Mouse (Mus musculus) G1E (cell line): ENCODE data around the gene AL607142.1.

Source experiments
- CTCF ChIP-seq: IDR thresholded peaks from 2 replicates; pipeline ENCODE4 v1.5.1; 2012; ENCODE audit warnings: low read depth, low read length, inconsistent platforms, mixed read lengths
- GATA1 ChIP-seq: IDR thresholded peaks from 2 replicates; pipeline ENCODE4 v1.6.1; 2012; ENCODE audit warnings: borderline replicate concordance, low read length, inconsistent platforms, mixed read lengths
- GATA2 ChIP-seq: IDR thresholded peaks from 2 replicates; pipeline ENCODE4 v1.6.1; 2012; ENCODE audit warnings: low read depth, low read length, inconsistent platforms, borderline replicate concordance
- POLR2AphosphoS5 ChIP-seq: IDR thresholded peaks from 2 replicates; pipeline ENCODE4 v1.6.1; 2012; ENCODE audit warnings: low read depth, low read length, inconsistent platforms; ENCODE audit not compliant: insufficient replicate concordance
- TAL1 ChIP-seq: conservative IDR thresholded peaks from 2 replicates; pipeline ENCODE4 v1.6.1; 2012; ENCODE audit warnings: low read depth, low read length, inconsistent platforms, mixed read lengths

DNA sequence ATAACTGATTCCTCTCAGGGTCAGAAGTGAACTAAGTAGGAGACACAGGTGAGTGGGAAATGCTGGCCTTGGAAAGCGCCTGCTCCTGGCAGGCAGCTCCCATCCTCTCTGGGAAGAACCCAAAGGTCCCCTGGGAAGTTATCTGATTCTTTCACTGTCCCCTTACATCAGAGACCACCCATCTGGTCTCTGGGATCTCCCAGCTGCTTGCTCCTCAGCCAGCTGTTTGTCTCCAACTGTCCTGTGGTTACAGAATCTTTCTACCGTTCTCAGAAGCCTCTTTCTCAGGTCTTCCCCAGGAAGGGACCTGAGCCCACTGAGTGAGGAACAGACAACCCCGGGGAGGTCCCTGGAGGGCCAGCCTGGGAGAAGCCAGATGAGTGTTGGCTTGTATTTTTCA lies 42.4 kb upstream of the AL607142.1 start:
- no peak for TF ChIP-seq CTCF
- TF ChIP-seq GATA1, result no peak
- TF ChIP-seq TAL1, result no peak
- TF ChIP-seq GATA2, result no peak
- no peak for TF ChIP-seq POLR2AphosphoS5
